Mouse (Mus musculus) erythroblast, embryonic 14.5 days (primary cell): ENCODE data around the gene Pdzd3.

Source experiments
- GATA1 ChIP-seq: IDR thresholded peaks from 2 replicates; pipeline ENCODE4 v1.6.1; 2012; ENCODE audit warnings: low read length, inconsistent platforms, mixed read lengths
- TAL1 ChIP-seq: IDR thresholded peaks from 3 replicates; pipeline ENCODE4 v1.6.1; 2012; ENCODE audit warnings: low read length, inconsistent platforms, mixed read lengths

DNA sequence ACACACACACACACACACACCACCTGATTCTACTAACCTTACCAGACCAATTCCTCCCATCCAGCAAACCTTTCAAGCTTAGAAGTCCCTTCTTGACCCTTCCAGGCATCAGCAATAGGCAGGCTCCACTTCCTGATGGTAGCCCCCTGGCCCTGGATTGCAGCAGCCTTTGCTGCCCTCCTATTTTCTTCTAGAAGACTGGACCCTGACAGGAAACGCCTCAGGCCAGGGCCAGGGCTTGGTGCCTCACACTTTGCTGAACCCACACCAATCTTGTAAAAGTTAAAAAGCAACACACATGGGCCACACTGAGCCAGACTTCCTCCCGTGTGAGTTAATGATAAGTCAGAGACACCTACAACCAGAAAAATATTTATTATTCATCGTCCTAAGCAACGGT is 14.1 kb downstream of the Pdzd3 start:
- TF ChIP-seq GATA1 (no peak), TAL1 (no peak)
